Mouse (Mus musculus): Measurements from ENCODE around the gene Gcsam.

Gene Gcsam

GRCm38 (mm10) chr16:45610267-45610666 lies at the start of gene Gcsam:
Gene Gcsam, plus strand, starts transcription at chr16:45610380.
- no peak for DNase-seq (ENCODE audit: low spot score)

GRCm38 (mm10) chr16:45561747-45562146 lies 48.4 kb upstream of the Gcsam start:
- no peak for DNase-seq (ENCODE audit: low spot score)

GRCm38 (mm10) chr16:45572307-45572706 lies 37.9 kb upstream of the Gcsam start:
- no peak for DNase-seq (ENCODE audit: low spot score)

DNA sequence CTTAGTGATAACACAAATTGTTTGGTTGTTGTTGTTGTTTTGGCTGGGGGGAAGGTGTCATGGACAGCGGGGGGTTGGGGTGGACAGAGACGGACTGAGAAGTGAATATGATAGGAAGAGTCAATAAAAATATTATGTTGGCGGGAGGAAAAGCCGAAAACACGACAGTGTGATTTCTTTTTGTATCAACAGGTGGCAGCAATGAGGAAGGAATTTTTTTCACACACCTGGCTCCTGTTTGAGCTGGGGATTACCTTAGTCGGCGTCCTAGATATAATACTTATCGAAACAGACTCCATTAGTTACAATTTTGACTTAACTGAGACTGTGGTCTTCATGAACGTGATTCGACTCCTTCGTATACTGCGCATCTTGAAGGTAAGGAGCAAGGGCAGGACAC lies 30.3 kb upstream of the Gcsam start:
- DNase-seq (ENCODE audit: low spot score) = no peak

GRCm38 (mm10) chr16:45582512-45582911 lies 27.7 kb upstream of the Gcsam start:
- DNase-seq (ENCODE audit: low spot score) = no peak

DNA sequence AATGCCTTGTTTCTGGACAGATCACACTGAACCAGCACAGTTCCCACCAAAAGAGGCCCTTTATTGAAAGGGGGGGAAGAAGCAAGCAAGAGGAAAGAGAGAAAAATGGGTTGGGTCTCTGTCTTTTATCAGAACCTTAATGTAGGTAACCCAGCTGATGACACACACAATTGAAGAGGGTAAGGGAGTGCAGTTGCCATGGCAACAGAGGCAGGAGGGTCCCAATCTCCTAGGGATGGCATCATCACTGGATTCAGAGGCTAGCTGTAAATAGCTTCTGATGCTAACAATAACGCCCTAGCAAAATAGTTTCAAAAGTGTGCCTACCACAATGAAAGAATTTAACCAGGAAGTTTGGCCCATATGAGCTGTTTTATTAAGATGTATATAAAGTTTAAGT lies 16.5 kb upstream of the Gcsam start:
- no peak for DNase-seq (ENCODE audit: low spot score)

- no peak for DNase-seq (ENCODE audit: low spot score)
Measured at GRCm38 (mm10) chr16:45595494-45595893, 14.7 kb upstream of the Gcsam start.

GRCm38 (mm10) chr16:45608481-45608954 lies 1.7 kb upstream of the Gcsam start:
- DNase-seq (ENCODE audit: low spot score) = no peak

DNA sequence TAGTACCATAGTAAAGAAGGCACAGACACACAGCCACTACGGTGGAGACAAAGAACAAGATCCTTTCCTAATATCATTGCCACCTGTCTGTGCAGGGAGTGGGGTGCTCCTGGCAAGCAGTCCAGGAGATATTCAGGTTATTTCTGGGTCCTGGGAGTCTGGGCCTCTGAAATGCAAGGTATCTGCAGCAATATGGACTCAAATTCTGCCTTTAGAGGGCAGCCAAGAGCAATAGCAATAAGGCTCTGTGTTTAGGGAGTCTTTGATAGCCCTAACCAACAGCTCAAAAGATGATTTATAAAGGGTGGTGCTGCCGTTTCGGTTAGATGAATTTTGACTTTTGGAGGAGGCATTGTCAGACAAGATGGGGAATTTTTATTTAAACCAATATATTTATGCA lies 880 bp upstream of the Gcsam start:
- no peak for DNase-seq (ENCODE audit: low spot score)

DNA sequence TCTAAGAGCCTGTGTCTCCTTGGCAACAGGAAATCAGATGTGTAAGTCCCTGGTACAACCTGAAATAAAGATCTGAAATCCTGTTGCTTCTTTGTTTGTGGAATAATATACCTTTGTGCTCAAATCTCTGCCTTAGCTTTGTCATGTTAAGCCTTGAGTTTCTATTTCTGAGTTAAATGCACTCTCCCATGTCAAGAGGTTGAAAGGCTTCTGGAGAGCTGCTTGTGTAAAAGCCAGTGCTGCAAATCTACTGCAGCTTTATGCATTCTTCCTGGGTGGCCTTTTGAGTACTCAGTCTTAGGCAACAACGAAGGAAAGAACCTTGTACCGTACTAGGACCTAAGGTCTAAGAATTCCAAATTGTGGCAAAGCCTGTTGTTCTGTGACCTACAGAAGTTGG lies 3.1 kb downstream of the Gcsam start:
- no peak for DNase-seq (ENCODE audit: low spot score)

DNA sequence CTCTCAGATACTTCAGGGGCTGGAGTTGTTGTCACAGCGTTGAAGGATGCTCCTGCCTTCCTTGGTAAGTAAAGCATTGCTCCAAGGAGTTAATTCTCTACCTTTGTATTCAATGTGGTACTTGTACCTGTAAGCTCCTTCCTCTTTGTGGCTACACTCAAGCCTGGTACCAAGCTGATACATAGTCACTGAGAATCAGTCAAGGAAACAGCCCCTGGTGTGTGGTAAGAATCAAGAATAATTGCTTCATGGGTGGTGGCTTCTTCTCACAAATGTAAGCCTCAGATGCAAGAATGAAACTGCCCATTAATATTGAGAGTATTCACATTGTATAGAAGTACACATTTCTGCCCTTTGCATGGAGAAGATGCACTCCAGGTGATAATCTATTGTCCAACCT lies 5.8 kb downstream of the Gcsam start:
- no peak for DNase-seq (ENCODE audit: low spot score)

- no peak for DNase-seq (ENCODE audit: low spot score)
Measured at GRCm38 (mm10) chr16:45619751-45620375, 9.7 kb downstream of the Gcsam start.

DNA sequence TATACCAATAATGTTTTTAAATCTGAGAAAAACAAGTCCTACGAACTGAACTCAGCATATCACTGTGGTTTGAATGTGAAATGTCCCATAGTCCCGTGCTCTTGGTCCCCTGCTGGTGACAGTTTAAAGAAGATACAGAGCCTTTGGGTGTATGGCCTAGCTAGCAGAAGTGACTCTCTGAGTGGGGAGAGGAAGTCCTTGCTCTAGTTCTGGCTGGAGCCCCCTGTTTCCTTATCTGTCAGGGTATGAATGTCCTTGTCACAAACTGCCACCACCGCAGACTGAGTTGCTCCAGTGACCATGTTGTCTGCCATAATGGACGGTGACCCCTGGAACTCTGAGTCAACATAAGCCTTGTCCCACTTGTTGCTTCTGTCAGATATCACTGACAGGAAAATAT lies 13.1 kb downstream of the Gcsam start:
- DNase-seq (ENCODE audit: low spot score) = no peak

DNA sequence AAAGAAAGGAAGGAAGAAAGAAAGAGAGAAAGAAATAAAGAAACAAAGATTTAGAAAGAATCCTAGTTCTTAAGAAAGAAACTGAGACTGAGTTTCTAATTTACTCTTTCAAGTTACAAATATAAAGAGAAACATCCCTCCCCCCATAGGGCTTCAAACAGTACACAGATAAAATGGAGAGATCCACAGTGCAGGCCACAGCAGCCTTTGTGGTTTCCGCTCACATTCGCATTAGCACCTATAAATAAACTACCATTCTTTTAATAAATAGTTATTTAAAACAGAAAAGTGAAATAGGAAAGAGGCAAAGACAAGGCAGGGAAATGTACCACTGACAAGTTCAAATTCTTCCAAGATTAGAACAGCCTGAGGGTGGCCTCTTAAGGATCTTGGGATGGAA lies 14.6 kb downstream of the Gcsam start:
- DNase-seq (ENCODE audit: low spot score) = no peak

DNA sequence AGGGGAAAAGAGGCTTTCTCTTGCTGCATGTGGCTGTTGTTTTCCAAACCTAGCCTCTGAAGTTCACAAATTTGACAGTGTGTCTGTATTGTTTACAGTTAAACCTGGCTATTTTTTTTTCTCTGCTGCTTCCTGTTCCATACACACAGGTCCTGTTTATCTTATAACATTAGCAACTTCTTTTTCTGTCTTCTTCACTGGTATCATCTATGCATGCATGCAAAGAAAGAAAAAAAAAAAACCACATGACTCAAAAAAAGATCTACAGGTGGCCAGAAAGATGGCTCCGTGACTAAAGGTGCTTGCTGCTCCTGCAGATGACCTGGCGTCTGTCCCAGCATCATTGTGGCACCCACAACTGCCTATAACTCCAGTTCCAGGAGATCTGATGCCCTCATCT lies 15.2 kb downstream of the Gcsam start:
- no peak for DNase-seq (ENCODE audit: low spot score)

DNA sequence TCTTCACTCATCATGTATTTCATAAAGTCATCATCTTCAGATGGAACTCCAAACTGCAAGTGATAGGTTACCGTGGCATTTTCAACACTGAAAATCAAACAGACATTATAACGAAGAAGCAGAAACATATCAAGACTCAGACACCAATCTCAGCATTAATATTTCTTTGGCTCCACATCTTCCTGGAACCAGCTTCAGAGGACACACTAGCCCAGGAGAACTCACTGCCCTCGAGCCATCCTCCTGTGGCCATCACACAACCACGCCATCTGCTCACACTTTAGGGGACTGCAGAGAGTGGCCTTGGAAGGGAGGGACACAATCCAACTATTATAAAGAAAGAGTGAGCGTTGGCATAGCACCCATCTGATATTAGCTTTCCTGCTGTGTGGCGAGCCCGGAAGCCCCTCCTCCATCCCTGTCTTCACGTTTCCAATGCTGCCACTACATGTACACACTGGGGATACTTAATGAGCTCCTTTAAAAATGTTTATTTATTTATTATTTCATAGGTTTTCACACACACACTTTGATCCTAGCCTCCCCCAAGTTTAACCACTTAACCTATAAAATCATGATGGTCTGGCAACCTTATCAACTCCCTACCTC lies 19.4 kb downstream of the Gcsam start:
- DNase-seq (ENCODE audit: low spot score) = no peak

GRCm38 (mm10) chr16:45630347-45630960 lies 20.3 kb downstream of the Gcsam start:
- peak; percentile 33 for DNase-seq (ENCODE audit: low spot score)

GRCm38 (mm10) chr16:45632420-45632819 lies 22.2 kb downstream of the Gcsam start:
- DNase-seq (ENCODE audit: low spot score) = no peak

DNA sequence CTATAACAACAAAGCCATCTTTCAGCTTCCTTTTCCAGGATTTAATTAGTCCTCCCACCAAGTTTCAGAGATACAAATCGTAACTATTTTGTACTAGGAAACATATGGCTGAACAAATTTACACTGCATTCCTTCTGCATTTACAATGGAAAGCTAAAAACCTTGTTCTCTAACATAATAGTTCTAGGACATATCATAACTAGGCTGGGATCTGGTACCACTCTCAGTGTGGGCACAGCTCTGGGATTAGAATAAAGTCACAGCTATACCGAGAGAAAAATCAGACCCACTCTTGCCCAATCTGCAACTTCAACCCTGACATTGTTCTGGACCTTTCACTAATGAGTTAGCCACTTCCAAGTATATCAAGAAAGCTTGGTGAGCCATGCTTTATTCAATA lies 25.6 kb downstream of the Gcsam start:
- no peak for DNase-seq (ENCODE audit: low spot score)

DNA sequence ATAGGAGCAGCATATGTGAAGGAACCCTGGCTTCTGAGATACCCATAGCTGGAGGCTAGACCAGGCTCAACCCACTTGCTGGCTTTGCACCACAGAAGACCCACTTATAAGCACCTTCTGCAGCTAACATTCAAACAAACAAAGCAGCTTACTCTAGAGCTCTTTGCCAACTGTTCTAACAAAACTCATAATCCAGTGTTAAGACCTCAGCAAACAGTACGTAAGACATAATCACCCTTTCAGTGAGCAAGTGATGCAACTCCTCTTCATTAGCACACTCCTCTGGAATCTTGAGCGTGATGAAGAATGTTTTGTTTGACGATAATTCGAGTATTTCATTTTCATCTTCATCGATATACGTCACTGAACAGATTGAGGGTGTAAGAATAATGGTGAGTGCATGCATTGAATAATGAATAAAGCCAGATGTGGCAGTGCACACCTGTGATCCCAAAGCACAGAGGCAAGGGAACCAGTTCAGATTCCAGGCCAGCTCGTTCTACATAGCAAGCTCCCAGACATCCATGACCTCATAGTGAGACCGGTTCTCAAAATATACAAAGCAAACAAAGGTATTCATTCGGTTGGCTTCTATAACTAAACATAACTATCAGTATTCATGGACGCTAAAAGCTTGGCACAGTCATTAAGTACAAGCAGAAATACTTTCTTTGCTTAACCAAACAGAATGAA lies 30.0 kb downstream of the Gcsam start:
- no peak for DNase-seq (ENCODE audit: low spot score)

- no peak for DNase-seq (ENCODE audit: low spot score)
Measured at GRCm38 (mm10) chr16:45641301-45641700, 31.1 kb downstream of the Gcsam start.

DNA sequence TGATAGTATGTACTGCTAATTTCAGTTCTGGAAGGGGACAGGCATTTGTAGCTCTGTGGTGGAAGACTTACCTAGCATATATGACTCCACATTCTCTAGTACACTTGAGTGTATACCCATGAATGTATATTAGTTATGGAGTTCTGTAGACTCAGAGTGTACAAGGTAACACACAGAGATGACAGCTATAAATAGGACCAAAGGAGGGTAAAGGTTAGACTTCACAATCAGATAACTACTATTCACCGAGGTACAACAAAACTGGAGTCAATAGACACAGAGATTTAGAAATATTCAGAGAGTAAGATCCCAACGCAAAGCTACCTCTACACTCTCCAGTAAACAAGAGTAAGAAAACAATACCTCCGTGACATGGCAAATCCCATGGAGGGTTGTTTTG lies 33.8 kb downstream of the Gcsam start:
- DNase-seq (ENCODE audit: low spot score) = no peak

- no peak for DNase-seq (ENCODE audit: low spot score)
Measured at GRCm38 (mm10) chr16:45644380-45644779, 34.2 kb downstream of the Gcsam start.
